Mouse (Mus musculus) liver, adult 2 months (tissue): ENCODE results near the gene Mlh3.

ENCODE experiments used
- CTCF ChIP-seq: fragments of 200-500 bp; IDR thresholded peaks from 2 replicates; pipeline ENCODE4 v1.5.1; 2011; ENCODE audit warnings: low read depth, low read length, control low read depth
- POLR2A ChIP-seq: fragments of 200-500 bp; IDR thresholded peaks from 2 replicates; pipeline ENCODE4 v1.6.1; 2011; ENCODE audit warnings: low read length, control low read depth; ENCODE audit not compliant: insufficient read depth; ENCODE audit errors: extremely low read depth

GRCm38 (mm10) chr12:85270319-85270718, at the start of gene Mlh3:
- TF ChIP-seq CTCF (peak; percentile 55), POLR2A (peak; percentile 41; the same call in 1 of the 2 replicates)
